Mouse (Mus musculus) bone marrow, adult 2 months (tissue): ENCODE data around the gene Oaz3. TPM values are rescaled to one million over a fixed set of nuclear protein-coding genes. Genes with fewer than 3 reads are reported as not detected.

Experiments used
- H3K27ac ChIP-seq: fragments of 200-500 bp; 2 replicates; pipeline ENCODE4 v1.5.1; 2012; ENCODE audit warnings: low read depth, mild to moderate bottlenecking, control low read depth, inconsistent platforms, low read length; ENCODE audit not compliant: control insufficient read depth, poor library complexity, insufficient read depth
- H3K4me1 ChIP-seq: fragments of 200-500 bp; 2 replicates; pipeline ENCODE4 v1.6.1; 2011; ENCODE audit warnings: low read length; ENCODE audit not compliant: control insufficient read depth, insufficient read depth
- H3K4me3 ChIP-seq: fragments of 200-500 bp; replicated peaks from 2 replicates; pipeline ENCODE3; 2011; ENCODE audit warnings: mild to moderate bottlenecking, low read depth, low read length, control low read depth; ENCODE audit not compliant: control insufficient read depth
- CTCF ChIP-seq: fragments of 200-500 bp; IDR thresholded peaks from 2 replicates; pipeline ENCODE4 v1.5.1; 2011; ENCODE audit warnings: low read length, control low read depth; ENCODE audit not compliant: control insufficient read depth, insufficient read depth
- POLR2A ChIP-seq: fragments of 200-500 bp; IDR thresholded peaks from 2 replicates; pipeline ENCODE4 v1.6.1; 2011; ENCODE audit warnings: low read depth, mild to moderate bottlenecking, control low read depth, low read length, borderline replicate concordance; ENCODE audit not compliant: control insufficient read depth
- WGBS: fragments of 180-500 bp; shearing (Covaris S2); methylation state at CpG from one replicate; pipeline ENCODE4 v1.1.7; 2018; 5-methylcytosine and 5-hydroxymethylcytosine counted together
- polyA plus RNA-seq: library from polyadenylated mRNA; stranded (reverse); fragments of >200 nt; gene quantifications from 2 replicates; pipeline ENCODE4 v1.2.4, GENCODE M21; 2011; ENCODE audit warnings: low replicate concordance; ENCODE audit not compliant: missing spikeins, insufficient read depth, insufficient read length

Oaz3 gene
- polyA plus RNA-seq, 1 experiment, result 1.7 TPM

- TF ChIP-seq POLR2A (no peak), CTCF (no peak)
- Histone ChIP-seq H3K4me3 (no peak overlapping the region), H3K4me1 (no peaks in the 10 kb centered on the region), H3K27ac (no peak overlapping the region)
- WGBS, result 92% methylated on average over 16 of the region's 16 CpGs
These were observed 54.3 kb downstream of the Oaz3 start for GRCm38 (mm10) chr3:94389420-94389819.

GRCm38 (mm10) chr3:94388047-94388446 lies 55.7 kb downstream of the Oaz3 start:
- Histone ChIP-seq H3K4me3 (no peak overlapping the region), H3K27ac (no peak overlapping the region), H3K4me1 (no peaks in the 10 kb centered on the region)
- 3% methylated on average over 5 of the region's 5 CpGs for WGBS
- no peak for TF ChIP-seq POLR2A
- TF ChIP-seq CTCF, result no peak

- no peak overlapping the region for H3K27ac ChIP-seq
- no peaks in the 10 kb centered on the region for H3K4me1 ChIP-seq
- TF ChIP-seq CTCF, result no peak
- H3K4me3 ChIP-seq, result no peak overlapping the region
- 89% methylated on average over 10 of the region's 10 CpGs for WGBS
These were observed 56.3 kb downstream of the Oaz3 start for GRCm38 (mm10) chr3:94387391-94387790.

DNA sequence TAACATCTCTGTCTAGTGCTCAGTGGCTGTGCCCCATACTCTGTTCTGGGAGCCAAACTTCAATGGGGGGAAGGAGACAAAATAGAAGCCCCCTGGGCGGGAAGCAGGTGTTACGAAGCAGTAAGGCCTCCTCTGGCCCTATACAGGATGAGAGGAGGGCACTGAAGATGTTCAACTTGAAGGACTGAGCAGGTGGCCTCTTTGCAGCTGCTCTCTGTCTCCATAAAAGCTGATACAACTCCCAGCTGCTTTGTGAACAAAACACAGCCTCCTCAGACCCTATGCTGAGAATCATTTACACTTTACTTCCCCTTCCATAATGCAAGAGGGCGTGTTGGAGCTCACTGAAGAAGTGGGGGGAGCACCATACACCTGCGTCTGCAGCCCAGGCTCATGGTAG lies 57.0 kb downstream of the Oaz3 start:
- 46% methylated on average over 4 of the region's 4 CpGs for WGBS
- TF ChIP-seq POLR2A (no peak), CTCF (no peak)
- H3K4me1 ChIP-seq, result no peaks in the 10 kb centered on the region

DNA sequence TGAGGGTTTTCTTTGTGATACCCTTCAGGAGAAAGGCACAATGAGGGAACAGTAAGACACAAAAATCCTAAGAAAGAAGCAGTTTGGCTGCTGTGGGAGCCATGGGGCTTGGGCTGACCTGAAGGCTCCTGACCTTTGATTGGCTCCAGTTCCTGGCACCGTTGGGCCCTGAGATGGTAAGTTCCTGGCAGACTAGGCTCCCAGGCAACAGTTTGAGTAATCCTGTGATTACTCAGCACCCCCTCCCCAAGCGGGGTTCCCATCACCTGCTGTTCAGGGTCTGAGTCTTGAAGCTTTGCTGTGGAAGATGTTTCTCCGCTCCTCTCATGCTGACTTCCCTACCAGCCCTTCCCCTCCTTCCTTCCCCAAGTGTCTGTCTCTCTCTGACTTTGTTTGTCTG lies 60.2 kb downstream of the Oaz3 start:
- 70% methylated on average over 3 of the region's 3 CpGs for WGBS
- H3K4me3 ChIP-seq, result no peak overlapping the region
- H3K27ac ChIP-seq, result no peak overlapping the region
- H3K4me1 ChIP-seq, result no peaks in the 10 kb centered on the region
- TF ChIP-seq CTCF (no peak), POLR2A (no peak)

More for the DNA sequence above, 57.0 kb downstream of the Oaz3 start:
- no peak overlapping the region for H3K4me3 ChIP-seq
- no peak overlapping the region for H3K27ac ChIP-seq

Other genes with a start within 250 kb of the Oaz3 start
- gene Gm5286, start 247.2 kb downstream of the Oaz3 start, polyA plus RNA-seq, result not detected in 2 replicates
- not detected in 2 replicates for gene Gm4778, start 179.9 kb downstream of the Oaz3 start, polyA plus RNA-seq
- 0.74 and 2.3 TPM in 2 replicates for gene Them4, start 133.8 kb downstream of the Oaz3 start, polyA plus RNA-seq
- not detected in 2 replicates for gene Them5, start 101.8 kb downstream of the Oaz3 start, polyA plus RNA-seq
- gene C2cd4d, start 81.5 kb downstream of the Oaz3 start, polyA plus RNA-seq, result not detected in 2 replicates
- gene Rorc, start 71.1 kb downstream of the Oaz3 start, polyA plus RNA-seq, result 0.54 and 0.57 TPM in 2 replicates
- 0.36 and 1.2 TPM in 2 replicates for gene Lingo4, start 45.4 kb downstream of the Oaz3 start, polyA plus RNA-seq
- 3.4 TPM in 2 replicates for gene Tdrkh, start 30.6 kb downstream of the Oaz3 start, polyA plus RNA-seq
- 22.2 and 30.4 TPM in 2 replicates for gene Mrpl9, start 597 bp downstream of the Oaz3 start, polyA plus RNA-seq
- 0.61 TPM in 1 of 2 replicates, not detected in the other for gene Celf3, start 34.4 kb upstream of the Oaz3 start, polyA plus RNA-seq
- 3.5 and 13.6 TPM in 2 replicates for gene Riiad1, start 36.4 kb upstream of the Oaz3 start, polyA plus RNA-seq
- 13.9 and 14.1 TPM in 2 replicates for gene Snx27, start 138.8 kb upstream of the Oaz3 start, polyA plus RNA-seq
- gene Gm10972, start 199.2 kb upstream of the Oaz3 start, polyA plus RNA-seq, result not detected in 2 replicates
- gene Tuft1, start 215.0 kb upstream of the Oaz3 start, polyA plus RNA-seq, result 3.8 and 7.4 TPM in 2 replicates
- 4.4 TPM in 1 of 2 replicates, not detected in the other for gene Selenbp2, start 249.6 kb upstream of the Oaz3 start, polyA plus RNA-seq